Mouse (Mus musculus) limb, embryonic 14.5 days (tissue): ENCODE measurements around the gene Pik3r4. TPM values are rescaled to one million over a fixed set of nuclear protein-coding genes. Genes with fewer than 3 reads are reported as not detected.

Experiments
- ATAC-seq: fragments of 200-750 bp; cut with Nextera tagmentation; 2 replicates; pipeline ENCODE4 v1.8.0; 2017; ENCODE audit warnings: low read depth, moderate number of reproducible peaks, moderate TSS enrichment; ENCODE audit not compliant: low FRiP score
- DNase-seq: peaks from one replicate; pipeline ENCODE4 v3.0.0-alpha.2; 2015; ENCODE audit warnings: low spot score
- H3K27ac ChIP-seq: fragments of 300-500 bp; sonication (generic); replicated peaks from 2 replicates; pipeline ENCODE4 v1.5.1; 2014; ENCODE audit warnings: low read depth, mild to moderate bottlenecking, low read length, moderate library complexity, mixed read lengths
- H3K27me3 ChIP-seq: fragments of 300-500 bp; sonication (generic); 2 replicates; pipeline ENCODE4 v1.6.1; 2014; ENCODE audit warnings: low read length, mixed read lengths; ENCODE audit not compliant: control insufficient read depth, insufficient read depth
- H3K36me3 ChIP-seq: fragments of 300-500 bp; sonication (generic); 2 replicates; pipeline ENCODE4 v1.6.1; 2014; ENCODE audit warnings: mild to moderate bottlenecking, low read length, moderate library complexity, mixed read lengths; ENCODE audit not compliant: control insufficient read depth, insufficient read depth
- H3K4me1 ChIP-seq: fragments of 300-500 bp; sonication (generic); 2 replicates; pipeline ENCODE4 v1.6.1; 2014; ENCODE audit warnings: antibody characterized with exemption, low read length, mixed read lengths; ENCODE audit not compliant: control insufficient read depth, insufficient read depth
- H3K4me2 ChIP-seq: fragments of 300-500 bp; sonication (generic); replicated peaks from 2 replicates; pipeline ENCODE4 v1.6.1; 2014; ENCODE audit warnings: low read depth, mild to moderate bottlenecking, low read length, moderate library complexity; ENCODE audit not compliant: severe bottlenecking
- H3K4me3 ChIP-seq: fragments of 300-500 bp; sonication (generic); replicated peaks from 2 replicates; pipeline ENCODE4 v1.5.1; 2014; ENCODE audit warnings: low read length
- H3K9ac ChIP-seq: fragments of 300-500 bp; sonication (generic); 2 replicates; pipeline ENCODE4 v1.6.1; 2014; ENCODE audit warnings: mild to moderate bottlenecking, low read depth, low read length, moderate library complexity; ENCODE audit not compliant: severe bottlenecking
- H3K9me3 ChIP-seq: fragments of 300-500 bp; sonication (generic); 2 replicates; pipeline ENCODE4 v1.6.1; 2016; ENCODE audit warnings: low read length; ENCODE audit not compliant: control insufficient read depth
- POLR2A ChIP-seq: fragments of 200-500 bp; IDR thresholded peaks from 2 replicates; pipeline ENCODE4 v1.8.0; 2012; ENCODE audit warnings: inconsistent platforms, mild to moderate bottlenecking, moderate library complexity, borderline replicate concordance; ENCODE audit not compliant: insufficient read depth, insufficient read length; ENCODE audit errors: extremely low read depth
- WGBS: fragments of 180-500 bp; shearing (Covaris S2); extraction: QIAGEN DNeasy Blood & Tissue Kit; methylation state at CpG from one replicate; pipeline ENCODE4 v1.1.7; 2014; 5-methylcytosine and 5-hydroxymethylcytosine counted together
- polyA plus RNA-seq, 2 experiments: library from polyadenylated mRNA; depleted of rRNA in 1 of 2; stranded (reverse) in 1 of 2; unstranded in 1 of 2; fragments of >200 nt; fragmentation: Nextera tagmentation in 1 of 2; extraction: Ambion mirVana in 1 of 2; gene quantifications; 2 replicates each; pipeline versions ENCODE4 v1.2.1 to v1.2.3; 2012 to 2014

Gene Pik3r4
- polyA plus RNA-seq, 2 experiments = 22.2 to 27.1 TPM

DNA sequence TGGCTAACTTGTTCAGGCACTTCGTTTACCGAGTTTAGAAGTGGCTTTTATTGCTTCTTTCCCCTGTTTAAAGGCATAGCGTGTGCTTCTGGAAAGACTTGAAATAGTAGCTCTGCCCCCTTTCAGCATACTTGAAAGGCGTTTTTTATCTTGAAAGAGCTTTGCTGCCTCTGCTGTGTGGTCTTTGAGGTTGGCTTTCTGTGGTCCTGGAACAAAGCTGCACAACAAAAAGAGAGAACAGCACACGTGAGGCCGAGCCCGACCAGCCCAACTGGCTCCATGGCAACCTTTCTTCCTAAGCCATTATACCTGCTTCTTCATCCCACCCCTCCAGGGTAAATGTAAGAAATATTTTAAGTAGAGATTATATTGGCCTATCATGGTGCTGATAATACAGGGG lies 46.7 kb downstream of the Pik3r4 start:
- no peak for ATAC-seq

DNA sequence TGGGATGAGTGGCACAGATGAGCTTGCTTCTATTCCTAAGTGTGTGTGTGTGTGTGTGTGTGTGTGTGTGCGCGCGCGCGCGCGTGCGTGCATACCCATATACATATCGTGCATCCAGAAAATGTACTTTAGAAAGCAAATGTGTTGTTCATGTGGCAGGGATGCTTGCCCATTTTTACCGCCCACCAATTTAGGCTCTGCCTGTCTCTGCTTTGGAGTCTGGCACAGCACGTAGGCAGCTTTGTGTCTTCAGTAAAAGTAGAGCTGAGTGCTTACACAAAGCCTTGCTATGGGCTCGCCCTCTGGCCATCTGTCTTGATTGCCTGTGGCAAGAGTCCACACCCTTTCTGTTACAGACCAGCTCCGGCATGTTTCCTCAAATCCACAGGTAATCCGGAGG lies 49.7 kb downstream of the Pik3r4 start:
- WGBS = 85% methylated on average over 14 of the region's 14 CpGs
- no peak overlapping the region for H3K27ac ChIP-seq
- H3K4me2 ChIP-seq = no peak overlapping the region
- no peaks in the 10 kb centered on the region for H3K9me3 ChIP-seq
- no peak overlapping the region for H3K9ac ChIP-seq
- no peaks in the 10 kb centered on the region for H3K27me3 ChIP-seq
- TF ChIP-seq POLR2A = no peak
- DNase-seq = no peak
- peaks cover 18% of the 10 kb centered on the region for H3K36me3 ChIP-seq
- no peak for ATAC-seq
- no peak overlapping the region for H3K4me3 ChIP-seq
- no peaks in the 10 kb centered on the region for H3K4me1 ChIP-seq

More for the DNA sequence above, 46.7 kb downstream of the Pik3r4 start:
- Histone ChIP-seq H3K4me1 (no peaks in the 10 kb centered on the region), H3K9ac (no peak overlapping the region), H3K4me3 (no peak overlapping the region), H3K9me3 (no peaks in the 10 kb centered on the region), H3K27me3 (no peaks in the 10 kb centered on the region), H3K4me2 (no peak overlapping the region), H3K36me3 (peaks cover 39% of the 10 kb centered on the region), H3K27ac (no peak overlapping the region)
- DNase-seq = no peak
- TF ChIP-seq POLR2A = no peak
- WGBS = 65% methylated on average over 7 of the region's 7 CpGs

DNA sequence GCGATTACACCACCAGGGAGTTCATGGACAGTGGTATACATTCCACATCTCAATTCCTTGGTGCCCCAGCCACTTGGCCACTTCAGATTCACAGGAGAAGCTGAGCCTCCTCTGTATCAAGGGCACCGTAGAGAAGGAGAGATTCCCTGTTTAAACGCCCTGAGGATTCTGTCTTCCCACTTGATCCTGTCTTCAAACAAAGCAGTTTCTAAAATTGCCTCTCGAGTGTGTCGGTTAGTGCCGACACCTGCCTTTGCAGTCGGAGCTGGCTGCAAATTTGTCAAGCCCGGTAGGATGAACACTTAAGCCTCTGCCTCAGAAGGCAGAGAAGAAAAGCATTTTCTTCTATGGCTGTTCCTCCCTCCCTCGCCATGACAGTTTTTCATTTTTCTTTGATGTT lies 50.3 kb downstream of the Pik3r4 start:
- DNase-seq (no peak), ATAC-seq (no peak)
- peaks cover under 1% of the 10 kb centered on the region; the same call in 1 of the 2 replicates for H3K4me1 ChIP-seq
- H3K27me3 ChIP-seq = no peaks in the 10 kb centered on the region
- H3K36me3 ChIP-seq = peaks cover 12% of the 10 kb centered on the region
- H3K4me2 ChIP-seq = no peak overlapping the region
- H3K9me3 ChIP-seq = no peaks in the 10 kb centered on the region
- 83% methylated on average over 9 of the region's 9 CpGs for WGBS
- H3K9ac ChIP-seq = no peak overlapping the region
- H3K27ac ChIP-seq = no peak overlapping the region
- no peak overlapping the region for H3K4me3 ChIP-seq
- no peak for TF ChIP-seq POLR2A

DNA sequence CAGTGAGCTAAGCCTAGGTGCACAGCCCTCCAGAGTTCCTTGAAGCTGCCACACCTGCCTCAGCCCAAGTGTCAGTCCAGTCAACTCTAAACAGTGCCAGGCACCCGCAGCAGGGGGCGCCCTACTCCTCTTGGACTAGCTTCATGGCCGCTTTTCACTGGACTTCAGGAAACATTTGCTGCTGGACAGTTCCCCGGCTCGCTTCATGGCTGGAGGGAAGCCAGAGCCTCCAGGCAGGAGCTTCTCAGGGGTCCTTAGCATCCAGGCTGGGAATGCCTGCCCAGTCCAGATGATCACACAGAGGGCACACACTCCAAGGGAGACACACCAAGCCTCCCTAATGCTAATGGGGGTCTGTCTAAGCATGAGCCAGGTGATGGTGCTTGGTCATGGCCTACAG lies 51.1 kb downstream of the Pik3r4 start:
- H3K27ac ChIP-seq = no peak overlapping the region
- no peaks in the 10 kb centered on the region for H3K9me3 ChIP-seq
- peak; percentile 86 for DNase-seq
- H3K4me3 ChIP-seq = no peak overlapping the region
- H3K9ac ChIP-seq = no peak overlapping the region
- no peak overlapping the region for H3K4me2 ChIP-seq
- WGBS = 3% methylated on average over 5 of the region's 5 CpGs
- ATAC-seq = peak; percentile 54
- peaks cover 8% of the 10 kb centered on the region; the same call in 1 of the 2 replicates for H3K4me1 ChIP-seq
- no peak for TF ChIP-seq POLR2A
- no peaks in the 10 kb centered on the region for H3K27me3 ChIP-seq
- peaks cover 5% of the 10 kb centered on the region; the same call in 1 of the 2 replicates for H3K36me3 ChIP-seq

DNA sequence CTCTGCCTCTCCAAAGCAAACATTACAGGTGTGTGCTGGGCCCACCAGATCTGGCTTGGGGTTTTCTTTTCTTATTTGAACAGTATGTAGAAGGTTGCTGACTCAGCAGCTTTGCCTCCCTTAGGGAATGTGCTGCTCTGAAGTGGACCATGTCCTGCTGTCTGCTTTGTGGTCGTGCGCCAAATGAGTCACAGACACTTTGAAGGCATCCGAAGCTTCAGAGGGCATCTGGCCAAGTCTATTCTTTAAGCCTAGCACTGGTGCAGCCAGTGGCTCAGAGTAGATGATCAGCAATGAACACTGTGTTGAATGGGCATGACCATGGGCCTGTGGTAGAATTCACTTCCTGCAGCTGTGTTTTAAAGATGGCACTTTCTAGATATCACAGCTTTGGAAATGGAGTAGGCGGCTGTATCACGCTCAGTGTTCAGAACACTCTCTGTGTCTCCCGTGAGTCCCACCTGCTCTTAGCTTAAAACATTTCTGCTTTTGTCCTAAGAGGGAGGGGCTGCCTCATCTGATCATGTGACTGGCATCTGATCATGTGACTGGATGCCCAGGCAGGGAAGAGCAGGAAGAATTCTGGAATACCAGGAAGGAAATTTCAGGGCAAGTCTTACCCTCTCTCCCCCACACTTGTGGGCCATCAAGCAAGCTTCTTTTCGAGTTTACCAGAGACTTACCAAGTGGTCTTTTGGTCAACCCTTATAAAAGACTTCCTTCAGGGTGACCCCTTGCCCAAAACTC lies 54.2 kb downstream of the Pik3r4 start:
- Histone ChIP-seq H3K4me1 (peaks cover 9% of the 10 kb centered on the region; the same call in 1 of the 2 replicates), H3K27me3 (no peaks in the 10 kb centered on the region), H3K9ac (no peak overlapping the region), H3K9me3 (no peaks in the 10 kb centered on the region), H3K4me2 (no peak overlapping the region), H3K4me3 (no peak overlapping the region), H3K27ac (0 out of 2 replicates have a peak overlapping the region, but pooled peaks have one; percentile 13), H3K36me3 (no peaks in the 10 kb centered on the region)
- ATAC-seq (no peak), DNase-seq (no peak)
- 81% methylated on average over 7 of the region's 7 CpGs for WGBS
- no peak for TF ChIP-seq POLR2A
